Mouse (Mus musculus) neural tube, embryonic 13.5 days (tissue): ENCODE results near the gene Lmod3. TPM values are rescaled to one million over a fixed set of nuclear protein-coding genes. Genes with fewer than 3 reads are reported as not detected.

Experiments used
- ATAC-seq: fragments of 200-750 bp; cut with Nextera tagmentation; 2 replicates; pipeline ENCODE4 v1.8.0; 2017; ENCODE audit warnings: low read depth, mild to moderate bottlenecking, moderate TSS enrichment, moderate library complexity
- H3K27ac ChIP-seq: fragments of 300-500 bp; sonication (generic); replicated peaks from 2 replicates; pipeline ENCODE4 v1.5.1; 2015; ENCODE audit warnings: moderate library complexity, mild to moderate bottlenecking, inconsistent platforms
- H3K27me3 ChIP-seq: fragments of 300-500 bp; sonication (generic); 2 replicates; pipeline ENCODE4 v1.6.1; 2015; ENCODE audit warnings: mild to moderate bottlenecking, inconsistent platforms
- H3K36me3 ChIP-seq: fragments of 300-500 bp; sonication (generic); 2 replicates; pipeline ENCODE4 v1.6.1; 2015; ENCODE audit warnings: mild to moderate bottlenecking, inconsistent platforms
- H3K4me1 ChIP-seq: fragments of 300-500 bp; sonication (generic); replicated peaks from 2 replicates; pipeline ENCODE4 v1.6.1; 2015; ENCODE audit warnings: inconsistent platforms
- H3K4me2 ChIP-seq: fragments of 300-500 bp; sonication (generic); 2 replicates; pipeline ENCODE4 v1.6.1; 2015; ENCODE audit warnings: inconsistent platforms, mild to moderate bottlenecking, moderate library complexity
- H3K4me3 ChIP-seq: fragments of 300-500 bp; sonication (generic); 2 replicates; pipeline ENCODE4 v1.5.1; 2015; ENCODE audit warnings: mild to moderate bottlenecking, inconsistent platforms
- H3K9ac ChIP-seq: fragments of 300-500 bp; sonication (generic); 2 replicates; pipeline ENCODE4 v1.6.1; 2015; ENCODE audit warnings: moderate library complexity, mild to moderate bottlenecking, inconsistent platforms
- H3K9me3 ChIP-seq: fragments of 300-500 bp; sonication (generic); 2 replicates; pipeline ENCODE4 v1.6.1; 2016; ENCODE audit warnings: inconsistent platforms
- WGBS: fragments of 180-500 bp; shearing (Covaris S2); methylation state at CpG from one replicate; pipeline ENCODE4 v1.1.7; 2015; 5-methylcytosine and 5-hydroxymethylcytosine counted together
- polyA plus RNA-seq: library from polyadenylated mRNA; unstranded; fragments of >200 nt; fragmentation: Nextera tagmentation; extraction: Ambion mirVana; gene quantifications from 2 replicates; pipeline ENCODE4 v1.2.1, GENCODE M21; 2015

The Lmod3 gene
- 0.47 and 1.0 TPM in 2 replicates for polyA plus RNA-seq

DNA sequence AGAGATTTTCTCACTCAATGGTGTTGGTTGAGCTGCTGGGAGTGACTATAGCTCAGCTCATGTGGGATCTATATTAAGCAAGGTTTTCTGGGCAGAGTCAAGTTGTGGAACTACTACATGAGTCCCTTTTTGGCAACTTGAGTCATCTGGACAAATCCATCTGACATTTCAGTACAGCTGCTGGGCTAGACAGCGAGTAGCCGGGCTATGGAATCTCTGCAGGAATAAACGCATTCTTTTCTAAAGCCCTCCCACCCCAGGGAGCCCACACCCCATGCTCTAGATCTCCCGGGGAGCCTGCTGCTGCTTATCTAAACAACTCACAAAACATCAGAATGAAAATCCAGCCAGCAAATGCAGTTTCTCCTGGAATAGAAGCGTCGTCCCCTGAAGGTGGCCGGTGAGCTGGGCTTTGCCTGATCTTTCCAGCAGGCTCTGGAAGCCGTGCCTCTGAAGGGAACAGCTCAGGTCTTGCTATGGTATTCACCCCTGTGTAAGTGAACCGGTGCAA is at the start of gene Lmod3:
Lmod3 (minus strand) TSS at position 49 of the 511 bp plus-strand sequence.
- no peak for ATAC-seq
- 46% methylated on average over 9 of the region's 9 CpGs for WGBS

DNA sequence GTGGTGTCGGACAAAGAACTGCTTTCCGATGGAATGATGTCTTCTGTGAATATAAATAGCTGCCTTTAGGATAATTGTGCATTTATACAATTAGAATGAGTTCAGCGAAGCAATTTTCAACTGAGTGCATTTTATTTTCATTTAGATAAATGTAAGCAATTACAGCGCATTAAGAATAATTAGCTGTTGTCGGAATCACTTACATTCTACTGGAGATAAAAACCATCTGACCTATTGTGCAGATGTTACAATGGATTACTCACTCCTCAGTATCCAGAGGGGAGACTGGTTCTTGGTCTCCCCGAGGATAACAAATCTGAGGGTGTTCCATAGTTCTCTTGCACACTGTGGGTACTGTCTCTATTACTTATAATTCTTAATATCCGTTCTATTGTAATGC is 49.7 kb upstream of the Lmod3 start:
- peaks cover 30% of the 10 kb centered on the region for H3K4me1 ChIP-seq
- no peak; the same call in 1 of the 2 replicates for ATAC-seq
- WGBS: 60% methylated on average over 7 of the region's 7 CpGs
- H3K27ac ChIP-seq: peak overlapping the region; percentile 59; the same call in 1 of the 2 replicates
- no peak overlapping the region for H3K4me3 ChIP-seq
- peaks cover 57% of the 10 kb centered on the region for H3K36me3 ChIP-seq
- H3K4me2 ChIP-seq: no peak overlapping the region
- no peak overlapping the region for H3K9ac ChIP-seq
- no peaks in the 10 kb centered on the region for H3K9me3 ChIP-seq
- H3K27me3 ChIP-seq: no peaks in the 10 kb centered on the region

More for the DNA sequence above, at the start of gene Lmod3:
- H3K4me1 ChIP-seq: no peaks in the 10 kb centered on the region
- no peak within 1 kb of the TSS for H3K4me2 ChIP-seq
- H3K9ac ChIP-seq: no peak within 1 kb of the TSS
- H3K36me3 ChIP-seq: no peaks in the 10 kb centered on the region
- no peak within 1 kb of the TSS for H3K4me3 ChIP-seq
- no peak within 1 kb of the TSS for H3K27ac ChIP-seq
- no peaks in the 10 kb centered on the region for H3K9me3 ChIP-seq
- no peaks in the 10 kb centered on the region for H3K27me3 ChIP-seq

DNA sequence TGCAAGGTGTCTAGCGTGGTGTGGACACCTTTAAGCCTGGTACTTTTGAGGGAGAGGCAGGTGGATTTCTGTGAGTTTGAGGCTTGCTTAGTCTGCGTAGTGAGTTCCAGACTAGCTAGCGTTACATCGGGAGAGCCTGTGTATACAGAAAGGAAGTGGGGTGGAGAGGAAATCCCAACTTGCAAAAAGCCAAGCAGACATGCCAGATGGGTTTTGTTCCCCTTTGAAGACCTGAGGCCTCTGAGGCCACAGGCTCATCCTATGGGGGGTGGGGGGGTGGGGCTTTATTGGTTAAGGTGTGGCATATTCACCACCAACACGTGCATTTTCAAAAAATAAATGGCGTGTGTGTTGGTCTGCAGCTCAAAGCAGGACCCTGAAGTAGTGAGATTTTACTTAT is 48.1 kb upstream of the Lmod3 start:
- no peaks in the 10 kb centered on the region for H3K27me3 ChIP-seq
- no peak overlapping the region for H3K4me2 ChIP-seq
- H3K9me3 ChIP-seq: no peaks in the 10 kb centered on the region
- no peak for ATAC-seq
- H3K9ac ChIP-seq: no peak overlapping the region
- WGBS: 95% methylated on average over 6 of the region's 6 CpGs
- H3K36me3 ChIP-seq: peaks cover 62% of the 10 kb centered on the region
- H3K4me3 ChIP-seq: no peak overlapping the region
- peaks cover 28% of the 10 kb centered on the region for H3K4me1 ChIP-seq
- H3K27ac ChIP-seq: no peak overlapping the region

DNA sequence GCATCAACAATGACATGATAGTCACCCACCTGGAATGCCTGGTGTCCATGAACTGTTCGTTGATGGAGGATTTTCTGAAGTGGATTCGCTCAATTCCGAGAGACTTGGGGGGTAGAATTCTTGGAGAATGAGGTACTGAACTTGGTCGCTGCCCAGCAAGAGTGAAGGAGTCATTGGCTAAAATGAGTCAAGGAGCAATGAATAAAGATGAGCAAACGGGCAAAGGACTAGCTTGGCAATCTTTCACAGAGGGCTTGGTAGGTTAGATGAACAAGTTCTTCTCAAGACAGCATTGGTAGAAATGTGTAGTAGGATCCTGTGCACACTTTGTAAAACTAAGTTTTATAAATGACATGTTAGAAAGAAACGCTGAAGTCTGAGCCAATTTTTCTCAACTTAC is 47.6 kb upstream of the Lmod3 start:
- Histone ChIP-seq H3K36me3 (peaks cover 64% of the 10 kb centered on the region), H3K4me2 (no peak overlapping the region), H3K9ac (no peak overlapping the region), H3K4me3 (no peak overlapping the region), H3K27ac (no peak overlapping the region), H3K4me1 (peaks cover 24% of the 10 kb centered on the region), H3K9me3 (no peaks in the 10 kb centered on the region), H3K27me3 (no peaks in the 10 kb centered on the region)
- no peak for ATAC-seq
- WGBS: 93% methylated on average over 6 of the region's 6 CpGs

DNA sequence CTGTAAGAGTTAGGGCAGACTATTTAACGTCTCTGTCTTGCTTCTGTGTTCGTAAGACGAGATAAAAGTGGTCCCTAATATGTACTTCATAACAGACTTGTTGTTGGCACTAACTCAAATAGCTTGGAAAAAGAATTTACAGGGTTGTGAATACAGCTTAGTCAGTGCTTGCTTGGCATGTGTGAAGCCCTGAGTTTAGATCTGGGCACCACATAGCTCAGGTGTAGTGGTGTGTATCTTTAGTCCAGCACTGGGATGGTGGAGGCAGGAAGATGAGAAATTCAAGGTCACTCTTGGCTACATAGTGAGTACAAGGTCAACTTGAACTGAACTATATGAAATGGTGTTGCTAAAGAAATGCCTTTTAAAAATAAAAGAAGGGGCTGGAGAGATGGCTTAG is 44.6 kb upstream of the Lmod3 start:
- H3K4me3 ChIP-seq: no peak overlapping the region
- H3K4me1 ChIP-seq: no peaks in the 10 kb centered on the region
- H3K36me3 ChIP-seq: peaks cover 79% of the 10 kb centered on the region
- no peak overlapping the region for H3K9ac ChIP-seq
- H3K4me2 ChIP-seq: no peak overlapping the region
- WGBS: 93% methylated on average over 3 of the region's 3 CpGs
- no peak overlapping the region for H3K27ac ChIP-seq
- no peak for ATAC-seq
- no peaks in the 10 kb centered on the region for H3K9me3 ChIP-seq
- no peaks in the 10 kb centered on the region for H3K27me3 ChIP-seq

DNA sequence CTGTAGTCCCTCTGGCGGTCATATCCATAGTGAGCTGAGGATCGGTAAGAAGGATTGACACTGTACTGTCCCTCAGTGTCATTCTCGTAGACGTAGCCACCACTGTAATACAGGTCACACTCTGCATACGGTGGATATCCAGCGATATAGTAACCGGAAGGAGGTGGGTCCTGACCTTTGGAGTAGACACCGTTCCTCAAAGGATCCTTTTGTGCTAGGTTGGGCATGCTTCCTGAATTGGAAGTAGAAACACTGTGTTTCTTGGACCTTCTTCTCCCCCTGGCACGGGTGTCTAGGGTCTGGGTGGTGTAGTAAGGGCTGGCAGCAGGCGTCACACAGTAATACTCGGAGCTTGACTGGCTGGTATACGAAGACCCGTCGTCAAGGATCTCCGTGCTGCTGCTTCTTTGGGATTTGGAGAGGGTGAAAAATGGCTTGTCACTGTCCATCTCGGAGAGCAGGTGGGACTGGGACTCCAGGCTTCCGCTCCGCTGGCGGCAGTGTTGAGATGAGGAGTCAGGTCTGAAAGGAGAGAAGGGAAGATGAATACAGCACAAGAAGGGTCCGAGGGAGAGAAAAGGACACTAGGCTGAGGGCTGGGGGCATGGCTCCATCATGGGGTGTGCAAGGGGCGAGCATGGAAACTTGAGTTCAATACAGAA is 43.4 kb upstream of the Lmod3 start:
- H3K36me3 ChIP-seq: peaks cover 90% of the 10 kb centered on the region
- 95% methylated on average over 21 of the region's 21 CpGs for WGBS
- H3K4me2 ChIP-seq: no peak overlapping the region
- no peak overlapping the region for H3K9ac ChIP-seq
- no peak overlapping the region for H3K27ac ChIP-seq
- H3K4me1 ChIP-seq: peaks cover 8% of the 10 kb centered on the region; the same call in 1 of the 2 replicates
- no peak overlapping the region for H3K4me3 ChIP-seq
- ATAC-seq: no peak
- H3K9me3 ChIP-seq: no peaks in the 10 kb centered on the region
- no peaks in the 10 kb centered on the region for H3K27me3 ChIP-seq

DNA sequence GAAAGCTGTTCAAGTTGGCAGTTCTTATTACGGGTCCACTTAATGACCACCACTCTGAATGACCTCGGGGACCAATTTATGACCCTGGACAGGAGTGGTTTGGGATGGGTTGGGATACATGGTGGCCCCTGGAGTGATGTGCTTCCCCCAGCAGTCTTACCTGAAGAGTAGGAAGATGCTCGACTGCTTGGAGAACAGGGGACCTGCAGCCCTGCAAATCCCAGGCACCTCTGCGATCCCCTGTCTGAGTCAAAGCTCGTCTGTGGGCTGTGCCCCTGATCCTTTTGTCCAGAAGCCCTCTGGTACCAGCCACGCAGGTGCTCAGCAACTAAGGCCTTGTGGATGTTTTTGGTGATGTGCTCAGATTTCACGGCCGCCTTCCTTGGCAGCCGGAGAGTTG is 42.9 kb upstream of the Lmod3 start:
- WGBS: 83% methylated on average over 9 of the region's 9 CpGs
- no peak for ATAC-seq
- H3K4me3 ChIP-seq: no peak overlapping the region
- H3K27me3 ChIP-seq: no peaks in the 10 kb centered on the region
- no peak overlapping the region for H3K4me2 ChIP-seq
- H3K4me1 ChIP-seq: peaks cover 10% of the 10 kb centered on the region; the same call in 1 of the 2 replicates
- H3K9ac ChIP-seq: no peak overlapping the region
- peaks cover 87% of the 10 kb centered on the region for H3K36me3 ChIP-seq
- H3K9me3 ChIP-seq: no peaks in the 10 kb centered on the region
- no peak overlapping the region for H3K27ac ChIP-seq

DNA sequence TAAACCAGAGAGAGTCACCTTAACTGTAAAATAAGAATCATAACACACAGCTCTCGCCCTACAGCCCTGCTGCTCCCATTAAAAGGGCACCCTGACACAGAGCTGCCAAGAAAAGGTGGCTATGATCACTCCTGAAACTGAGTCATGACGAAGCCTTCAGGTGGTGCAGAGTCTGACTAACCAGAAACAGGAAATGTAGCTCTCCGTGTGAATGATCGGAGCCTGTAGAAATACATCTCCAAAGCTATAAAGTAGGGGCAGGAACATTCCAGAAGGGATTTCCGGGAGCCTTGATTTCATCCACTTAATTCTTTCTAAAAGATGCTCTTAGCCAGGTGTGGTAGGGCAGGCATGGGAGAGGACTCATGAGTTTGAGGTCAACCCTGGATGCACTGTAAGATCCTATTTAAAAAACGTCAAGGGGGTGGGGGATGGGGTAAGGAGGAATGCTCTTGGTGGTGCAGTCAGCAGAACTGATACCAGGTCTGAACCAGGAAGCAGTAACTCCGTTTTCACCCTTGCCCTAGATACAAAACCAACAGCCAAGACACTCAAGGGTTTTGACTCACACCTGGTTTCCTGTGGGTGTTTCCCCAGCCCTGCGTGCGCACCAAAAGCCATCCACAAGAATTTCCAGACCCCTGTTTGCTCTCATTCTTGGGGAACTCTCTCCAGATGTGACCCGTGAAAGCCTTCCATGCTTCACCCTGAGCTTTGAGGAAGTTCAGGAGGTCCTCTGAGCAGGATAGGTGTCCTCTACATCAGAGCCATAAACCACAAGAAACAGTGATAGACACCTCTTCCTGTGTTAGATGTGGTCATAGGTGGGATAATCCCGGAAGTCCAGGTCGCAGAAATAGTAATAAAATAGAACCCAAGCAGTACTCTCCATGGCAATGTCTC is 41.4 kb upstream of the Lmod3 start:
- no peak overlapping the region for H3K4me2 ChIP-seq
- ATAC-seq: no peak
- H3K4me1 ChIP-seq: peaks cover 10% of the 10 kb centered on the region; the same call in 1 of the 2 replicates
- no peak overlapping the region for H3K9ac ChIP-seq
- WGBS: 91% methylated on average over 12 of the region's 12 CpGs
- H3K27ac ChIP-seq: no peak overlapping the region
- no peak overlapping the region for H3K4me3 ChIP-seq
- no peaks in the 10 kb centered on the region for H3K27me3 ChIP-seq
- no peaks in the 10 kb centered on the region for H3K9me3 ChIP-seq
- H3K36me3 ChIP-seq: peaks cover 78% of the 10 kb centered on the region

DNA sequence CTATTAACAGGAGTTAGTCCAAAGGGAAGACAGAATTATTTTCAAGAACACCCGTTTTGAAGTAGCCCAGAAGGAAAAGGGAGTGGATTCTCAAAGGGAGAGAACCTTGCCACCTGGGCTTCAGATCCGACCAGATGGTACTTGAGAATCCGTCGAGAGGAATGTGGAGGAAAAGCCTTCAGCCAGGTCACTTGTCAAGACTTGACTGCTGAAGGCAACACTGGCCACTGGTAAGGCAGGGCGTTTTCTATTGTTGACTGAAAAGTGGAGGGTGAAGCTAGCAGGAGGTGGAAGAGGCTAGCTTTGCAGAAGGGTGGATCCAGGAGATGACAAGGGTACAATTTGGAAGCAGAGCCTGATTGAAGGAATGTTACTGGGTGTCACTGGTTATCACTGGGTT is 40.3 kb upstream of the Lmod3 start:
- H3K4me2 ChIP-seq: no peak overlapping the region
- 96% methylated on average over 5 of the region's 5 CpGs for WGBS
- no peak overlapping the region for H3K27ac ChIP-seq
- no peak overlapping the region for H3K9ac ChIP-seq
- no peak for ATAC-seq
- H3K36me3 ChIP-seq: peaks cover 75% of the 10 kb centered on the region
- H3K27me3 ChIP-seq: no peaks in the 10 kb centered on the region
- no peaks in the 10 kb centered on the region for H3K9me3 ChIP-seq
- peaks cover 10% of the 10 kb centered on the region; the same call in 1 of the 2 replicates for H3K4me1 ChIP-seq
- no peak overlapping the region for H3K4me3 ChIP-seq

DNA sequence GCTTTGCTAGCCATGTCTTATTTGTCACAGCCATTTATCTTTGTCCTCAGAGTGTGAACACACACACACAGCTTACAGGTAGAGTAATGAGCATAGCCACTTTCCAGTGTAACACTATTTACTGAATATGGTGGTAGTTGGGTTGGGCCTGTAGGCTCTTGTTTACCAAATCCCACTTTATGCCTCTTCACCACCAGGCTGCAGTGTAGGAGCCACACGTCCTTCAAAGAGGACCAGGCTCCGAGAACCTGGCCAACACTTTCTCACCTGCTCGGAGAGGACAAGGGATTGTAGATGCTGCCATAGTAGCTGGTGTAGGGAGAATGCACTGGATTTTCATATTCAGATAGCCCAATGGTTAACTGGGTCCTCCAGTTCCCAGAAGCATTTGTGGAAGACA is 39.5 kb upstream of the Lmod3 start:
- 95% methylated on average over 3 of the region's 3 CpGs for WGBS
- no peak overlapping the region for H3K27ac ChIP-seq
- no peak overlapping the region for H3K4me3 ChIP-seq
- no peak overlapping the region for H3K9ac ChIP-seq
- H3K4me2 ChIP-seq: no peak overlapping the region
- H3K36me3 ChIP-seq: peaks cover 75% of the 10 kb centered on the region
- H3K27me3 ChIP-seq: no peaks in the 10 kb centered on the region
- peaks cover 10% of the 10 kb centered on the region; the same call in 1 of the 2 replicates for H3K4me1 ChIP-seq
- ATAC-seq: no peak
- H3K9me3 ChIP-seq: no peaks in the 10 kb centered on the region

DNA sequence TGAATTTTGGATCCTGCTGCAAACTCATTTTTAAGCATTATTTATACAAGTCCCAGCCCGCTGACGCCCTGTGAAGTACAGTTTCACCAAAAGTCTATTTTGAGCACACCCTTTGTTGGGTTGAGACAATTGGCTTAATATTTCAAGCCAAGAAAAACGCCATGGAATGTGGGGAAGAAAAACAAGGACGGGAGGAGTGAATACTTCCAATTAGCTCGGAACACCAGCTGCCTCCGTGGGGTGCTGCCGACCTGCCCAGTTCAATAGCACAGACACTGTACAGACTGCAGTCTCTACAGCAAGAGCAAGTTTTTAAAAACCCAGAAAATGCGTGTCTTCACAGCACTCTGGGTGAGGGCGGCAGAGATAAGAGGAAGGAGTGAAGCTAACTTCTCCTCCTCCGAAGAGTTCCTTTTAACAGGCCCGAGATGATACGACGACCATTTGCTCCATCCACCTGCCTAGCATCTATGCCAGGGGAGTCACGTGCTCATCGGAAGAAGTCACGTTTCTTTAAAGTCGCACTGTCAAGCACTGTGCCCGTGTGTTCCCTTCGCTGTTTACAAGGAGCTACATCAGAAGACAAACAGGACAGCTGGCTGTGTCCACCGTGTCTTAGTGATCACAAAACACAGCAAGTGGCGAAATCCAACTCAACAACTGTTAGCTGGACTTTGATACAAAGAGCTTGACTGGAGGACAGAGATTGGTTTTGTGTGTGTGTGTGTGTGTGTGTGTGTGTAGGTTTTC is 38.8 kb upstream of the Lmod3 start:
- no peak overlapping the region for H3K4me2 ChIP-seq
- no peaks in the 10 kb centered on the region for H3K9me3 ChIP-seq
- ATAC-seq: no peak
- H3K27ac ChIP-seq: no peak overlapping the region
- H3K27me3 ChIP-seq: no peaks in the 10 kb centered on the region
- H3K4me3 ChIP-seq: no peak overlapping the region
- peaks cover 10% of the 10 kb centered on the region; the same call in 1 of the 2 replicates for H3K4me1 ChIP-seq
- WGBS: 61% methylated on average over 21 of the region's 21 CpGs
- no peak overlapping the region for H3K9ac ChIP-seq
- peaks cover 68% of the 10 kb centered on the region for H3K36me3 ChIP-seq
